Mouse (Mus musculus): ENCODE measurements around the gene Icam1. TPM values are rescaled to one million over a fixed set of nuclear protein-coding genes. Genes with fewer than 3 reads are reported as not detected.
"Not testable (repeated sequence)": the region's sequence is repeated elsewhere in the genome, so short reads cannot be mapped to it uniquely, and the experiment has no call there.

Icam1 gene
- total RNA-seq, 2 experiments from 2014 or later, result 2.3 to 2.9 TPM

- DNase-seq (ENCODE audit: low spot score in 2 of 2), result no peak
Observed at GRCm38 (mm10) chr9:21043563-21043962, 27.8 kb downstream of the Icam1 start.

GRCm38 (mm10) chr9:21044785-21045184 lies 29.0 kb downstream of the Icam1 start:
- not testable (repeated sequence) for DNase-seq (ENCODE audit: low spot score in 2 of 2)

- no peak for DNase-seq (ENCODE audit: low spot score in 2 of 2)
Observed at GRCm38 (mm10) chr9:21045235-21045634, 29.4 kb downstream of the Icam1 start.

- DNase-seq (ENCODE audit: low spot score in 2 of 2), result no peak
Observed at GRCm38 (mm10) chr9:21051578-21051977, 35.8 kb downstream of the Icam1 start.

- peak; percentile 77 to 81 for DNase-seq (ENCODE audit: low spot score in 2 of 2)
Observed at GRCm38 (mm10) chr9:21062928-21063327, 47.1 kb downstream of the Icam1 start.

- no peak for DNase-seq (ENCODE audit: low spot score in 2 of 2)
Observed at GRCm38 (mm10) chr9:21067006-21067684, 51.4 kb downstream of the Icam1 start, which contains the start of gene Zglp1. Gene Zglp1, minus strand, starts transcription at chr9:21067093.

- no peak for DNase-seq (ENCODE audit: low spot score in 2 of 2)
Observed at GRCm38 (mm10) chr9:21072641-21073040, 56.9 kb downstream of the Icam1 start.

- peak; percentile 93 for DNase-seq (ENCODE audit: low spot score in 2 of 2)
Observed at GRCm38 (mm10) chr9:21073044-21073840, 57.5 kb downstream of the Icam1 start, which contains the start of the genes Gm49373 and Fdx1l. Gene Gm49373, minus strand, starts transcription at chr9:21073096. Gene Fdx1l, minus strand, starts transcription at chr9:21073614.

- no peak for DNase-seq (ENCODE audit: low spot score in 2 of 2)
Observed at GRCm38 (mm10) chr9:21074173-21074572, 58.4 kb downstream of the Icam1 start.

- DNase-seq (ENCODE audit: low spot score in 2 of 2), result no peak
Observed at GRCm38 (mm10) chr9:21075625-21076024, 59.8 kb downstream of the Icam1 start.

Small RNA genes within 50 kb of the gene (microRNA-seq; reads per million reads assigned to microRNA genes)
- gene Mir1900 (0 reads per million in 2 experiments), gene Mir7082 (0.25 to 0.42 reads per million in 2 experiments)

Other genes starting within 250 kb of the Icam1 start
- 1 to 10 TPM; 1.7 to 1.8 TPM for gene Col5a3, start 200.9 kb upstream of the Icam1 start, total RNA-seq (2021)
- gene Rdh8, start 197.5 kb upstream of the Icam1 start, total RNA-seq (2021), result not detected
- gene A230050P20Rik, start 147.3 kb upstream of the Icam1 start, total RNA-seq (2021), result 10 to 100 TPM; 68.5 to 85.5 TPM
- 10 to 100 TPM in 1 of 2 experiments, 1 to 10 TPM in 1; 9.7 to 11.7 TPM for gene Angptl6, start 136.3 kb upstream of the Icam1 start, total RNA-seq (2021)
- gene Ppan, start 127.8 kb upstream of the Icam1 start, total RNA-seq (2021), result 10 to 100 TPM; 20.7 to 23.3 TPM
- 100 to 1,000 TPM; 133 to 134 TPM for gene Eif3g, start 117.4 kb upstream of the Icam1 start, total RNA-seq (2021)
- 10 to 100 TPM; 40.2 to 41.0 TPM for gene Dnmt1, start 56.1 kb upstream of the Icam1 start, total RNA-seq (2021)
- gene S1pr2, start 39.2 kb upstream of the Icam1 start, total RNA-seq (2021), result 1 to 10 TPM; 2.9 to 3.4 TPM
- gene Mrpl4, start 13.2 kb upstream of the Icam1 start, total RNA-seq (2021), result 10 to 100 TPM; 57.3 to 62.1 TPM
- 1 to 10 TPM in 1 of 2 experiments, under 1 TPM in 1; 0.98 to 1.7 TPM for gene Icam4, start 13.4 kb downstream of the Icam1 start, total RNA-seq (2021)
- gene Icam5, start 16.1 kb downstream of the Icam1 start, total RNA-seq (2021), result 100 to 1,000 TPM; 203 to 239 TPM
- not detected for gene Zglp1, start 51.1 kb downstream of the Icam1 start, total RNA-seq (2021)
- gene Gm49373, start 57.1 kb downstream of the Icam1 start, total RNA-seq (2021), result 1 to 10 TPM; 2.2 to 2.9 TPM
- 10 to 100 TPM; 61.3 to 65.4 TPM for gene Fdx1l, start 57.6 kb downstream of the Icam1 start, total RNA-seq (2021)
- gene Gm38431, start 76.0 kb downstream of the Icam1 start, total RNA-seq (2021), result 1 to 10 TPM; 1.6 to 1.8 TPM
- 10 to 100 TPM; 25.3 to 28.0 TPM for gene Raver1, start 76.0 kb downstream of the Icam1 start, total RNA-seq (2021)
- gene Tyk2, start 115.3 kb downstream of the Icam1 start, total RNA-seq (2021), result 10 to 100 TPM; 12.6 to 12.7 TPM
- 100 to 1,000 TPM; 153 to 154 TPM for gene Cdc37, start 134.0 kb downstream of the Icam1 start, total RNA-seq (2021)
- gene Pde4a, start 149.7 kb downstream of the Icam1 start, total RNA-seq (2021), result 10 to 100 TPM; 84.8 to 98.3 TPM
- gene Keap1, start 223.4 kb downstream of the Icam1 start, total RNA-seq (2021), result 10 to 100 TPM; 53.4 to 58.0 TPM
- 10 to 100 TPM in 1 of 2 experiments, 1 to 10 TPM in 1; 9.7 to 10.7 TPM for gene S1pr5, start 232.5 kb downstream of the Icam1 start, total RNA-seq (2021)
- gene Atg4d, start 249.3 kb downstream of the Icam1 start, total RNA-seq (2021), result 10 to 100 TPM; 46.4 to 49.9 TPM